Mouse (Mus musculus): ENCODE measurements around the gene 4930404N11Rik.

4930404N11Rik gene

GRCm38 (mm10) chr10:81354738-81355477 is 10.7 kb downstream of the 4930404N11Rik start:
- DNase-seq: peak; percentile 92

GRCm38 (mm10) chr10:81351678-81352291 is 13.8 kb downstream of the 4930404N11Rik start:
- DNase-seq: peak; percentile 93

- DNase-seq: peak; percentile 100
Observed at GRCm38 (mm10) chr10:81350351-81351063, 15.1 kb downstream of the 4930404N11Rik start, which contains the start of gene Hmg20b. Gene Hmg20b, minus strand, starts transcription at chr10:81350480.

- DNase-seq: no peak
Observed at GRCm38 (mm10) chr10:81349961-81350350, 15.7 kb downstream of the 4930404N11Rik start.

- DNase-seq: peak; percentile 97
Observed at GRCm38 (mm10) chr10:81349146-81349545, 16.5 kb downstream of the 4930404N11Rik start.

- peak; percentile 95 for DNase-seq
Observed at GRCm38 (mm10) chr10:81346453-81347067, 19.1 kb downstream of the 4930404N11Rik start.

GRCm38 (mm10) chr10:81345162-81345534 is 20.5 kb downstream of the 4930404N11Rik start:
- no peak for DNase-seq

GRCm38 (mm10) chr10:81344421-81345161 is 21.0 kb downstream of the 4930404N11Rik start:
- DNase-seq: no peak

GRCm38 (mm10) chr10:81342686-81343505 is 22.7 kb downstream of the 4930404N11Rik start, which contains the start of gene Gipc3:
Gene Gipc3, minus strand, starts transcription at chr10:81343266.
- DNase-seq: peak; percentile 95

GRCm38 (mm10) chr10:81341333-81341949 is 24.2 kb downstream of the 4930404N11Rik start:
- peak; percentile 95 for DNase-seq

GRCm38 (mm10) chr10:81340551-81341332 is 24.9 kb downstream of the 4930404N11Rik start:
- DNase-seq: peak; percentile 92

- DNase-seq: no peak
Observed at GRCm38 (mm10) chr10:81336558-81336957, 29.1 kb downstream of the 4930404N11Rik start.

GRCm38 (mm10) chr10:81335393-81336340 is 29.9 kb downstream of the 4930404N11Rik start:
- no peak for DNase-seq

- DNase-seq: peak; percentile 91
Observed at GRCm38 (mm10) chr10:81334324-81334723, 31.3 kb downstream of the 4930404N11Rik start.

- DNase-seq: peak; percentile 90
Observed at GRCm38 (mm10) chr10:81332277-81332676, 33.3 kb downstream of the 4930404N11Rik start.

GRCm38 (mm10) chr10:81330007-81330406 is 35.6 kb downstream of the 4930404N11Rik start:
- DNase-seq: peak; percentile 98

GRCm38 (mm10) chr10:81329194-81329975 is 36.2 kb downstream of the 4930404N11Rik start:
- peak; percentile 96 for DNase-seq

- peak; percentile 99 for DNase-seq
Observed at GRCm38 (mm10) chr10:81328386-81328785, 37.2 kb downstream of the 4930404N11Rik start, which contains the start of gene Tbxa2r. Gene Tbxa2r, plus strand, starts transcription at chr10:81328731.
